Mouse (Mus musculus): Measurements from ENCODE around the gene Lrrn1.
A peak's percentile ranks its signal among the peaks of the same experiment; 100 is the strongest.

Lrrn1 gene

DNA sequence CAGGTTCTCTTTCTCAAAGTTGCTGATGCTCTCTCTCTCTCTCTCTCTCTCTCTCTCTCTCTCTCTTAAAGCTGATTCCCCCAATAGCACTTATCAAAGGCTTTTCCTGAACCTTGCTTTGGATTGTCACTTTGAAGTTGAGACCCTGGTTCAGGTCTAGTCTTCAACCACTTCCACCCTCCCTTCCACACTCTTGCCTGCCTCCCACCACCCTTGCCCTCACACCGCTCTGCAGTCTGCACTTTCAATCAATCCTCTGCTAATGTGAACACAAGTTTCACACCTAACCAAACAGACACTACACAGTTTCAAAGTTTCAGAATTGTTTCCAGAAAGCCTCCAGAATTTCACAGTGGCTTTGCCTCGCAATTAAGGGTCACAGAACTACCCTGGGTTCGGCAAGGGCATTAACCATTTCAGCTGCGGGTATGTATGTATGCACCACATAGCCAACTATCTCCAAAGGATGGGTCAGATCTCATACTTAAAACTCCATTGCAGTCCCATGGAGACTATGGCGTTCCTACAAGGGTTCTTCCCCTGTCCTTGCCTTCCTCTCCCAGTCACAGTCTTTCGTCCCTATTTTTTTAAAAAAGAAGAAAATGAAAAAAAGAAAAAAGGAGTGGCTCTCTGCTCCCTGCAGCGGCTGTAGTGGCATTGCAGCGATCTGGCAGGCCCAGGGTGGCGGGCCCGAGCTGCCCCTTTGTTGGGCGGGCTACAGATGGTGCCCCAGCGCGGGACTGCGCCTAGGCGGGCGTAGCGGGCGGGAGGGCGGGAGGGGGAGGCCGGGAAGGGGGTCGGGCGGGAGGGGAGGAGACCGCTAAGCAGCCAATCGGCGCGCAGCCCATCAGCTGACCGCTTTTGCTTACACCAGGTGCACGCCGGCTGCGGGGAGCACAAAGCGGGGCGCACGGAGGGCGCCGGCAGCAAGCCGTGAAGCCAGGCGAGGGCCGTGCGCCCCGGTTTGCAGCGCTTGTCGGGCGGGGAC lies at the start of gene Lrrn1:
TSS of gene Lrrn1 (plus strand) at position 892 of the 988 bp plus-strand sequence.
- peak; percentile 73 for DNase-seq (ENCODE audit: low read depth, low spot score)

DNA sequence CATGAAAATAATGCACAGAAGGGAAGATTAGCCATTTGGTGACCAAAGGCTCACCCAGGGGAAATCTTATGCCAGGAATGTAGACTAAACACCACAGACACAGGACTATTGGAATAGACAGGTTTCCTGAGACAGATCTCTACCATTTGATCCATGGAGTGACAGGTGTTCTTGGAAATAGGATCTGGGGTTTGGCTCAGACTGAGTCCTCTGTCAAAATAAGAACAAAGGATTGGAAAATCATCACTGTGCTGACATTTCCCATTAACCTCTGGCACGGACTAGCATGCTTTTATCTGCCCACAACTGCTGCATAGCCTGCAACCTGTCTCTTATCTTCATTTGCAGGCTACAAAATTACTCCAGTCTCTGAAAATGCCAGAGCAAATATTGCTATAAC lies 35.1 kb upstream of the Lrrn1 start:
- no peak for DNase-seq (ENCODE audit: low read depth, low spot score)

DNA sequence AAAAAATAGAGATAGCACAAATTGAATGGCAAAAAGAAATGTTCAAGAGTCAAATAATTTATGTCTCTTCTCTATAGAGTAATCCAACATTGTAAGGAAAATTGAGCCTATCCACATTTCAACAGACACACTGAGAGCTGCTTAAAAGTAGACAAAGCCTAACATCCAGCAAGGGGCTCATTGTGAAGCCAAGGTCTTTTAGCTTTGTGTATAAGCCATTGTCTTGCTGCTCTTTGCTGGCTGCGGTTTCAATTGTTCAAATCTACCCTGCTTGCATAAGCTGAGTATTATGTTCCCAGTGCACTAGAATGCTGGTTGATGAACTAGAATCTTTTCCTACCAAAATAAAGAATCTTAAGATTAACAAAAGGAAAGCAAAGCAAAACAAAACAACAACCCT lies 33.7 kb upstream of the Lrrn1 start:
- no peak for DNase-seq (ENCODE audit: low read depth, low spot score)

- peak; percentile 54 for DNase-seq (ENCODE audit: low read depth, low spot score)
Measured at GRCm38 (mm10) chr6:107513716-107514115, 15.9 kb upstream of the Lrrn1 start.

GRCm38 (mm10) chr6:107523953-107524352 lies 5.6 kb upstream of the Lrrn1 start:
- no peak for DNase-seq (ENCODE audit: low read depth, low spot score)

DNA sequence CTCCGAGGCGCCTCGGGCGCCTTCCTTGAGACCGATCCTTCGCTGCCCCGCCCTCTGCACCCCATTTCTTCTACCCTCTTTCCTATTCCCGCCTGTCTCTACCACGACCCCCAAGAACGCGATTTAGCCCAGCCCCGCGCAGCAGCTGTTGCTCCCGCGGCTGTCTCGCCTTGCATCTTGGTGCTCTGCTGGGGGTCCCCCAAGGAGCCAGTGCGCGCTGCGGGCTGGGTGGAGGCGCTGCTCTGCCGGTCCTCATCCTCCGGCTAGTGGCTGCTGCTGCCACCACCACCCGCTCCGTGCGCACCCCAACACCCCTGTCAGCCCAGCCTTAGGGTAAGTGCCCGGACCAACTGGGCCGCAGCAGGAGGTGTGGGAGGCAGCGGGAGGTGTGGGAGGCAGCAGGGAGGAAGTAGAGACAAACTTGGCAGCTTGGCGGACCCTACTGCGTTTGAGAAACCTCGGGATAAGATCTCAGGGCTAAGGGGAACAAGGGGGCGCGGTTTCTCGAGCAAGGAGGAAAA lies 403 bp downstream of the Lrrn1 start:
- DNase-seq (ENCODE audit: low read depth, low spot score) = no peak

- DNase-seq (ENCODE audit: low read depth, low spot score) = no peak
Measured at GRCm38 (mm10) chr6:107530621-107531285, 1.2 kb downstream of the Lrrn1 start.

- DNase-seq (ENCODE audit: low read depth, low spot score) = no peak
Measured at GRCm38 (mm10) chr6:107531526-107532080, 2.0 kb downstream of the Lrrn1 start.

- no peak for DNase-seq (ENCODE audit: low read depth, low spot score)
Measured at GRCm38 (mm10) chr6:107534533-107534932, 5.0 kb downstream of the Lrrn1 start.

DNA sequence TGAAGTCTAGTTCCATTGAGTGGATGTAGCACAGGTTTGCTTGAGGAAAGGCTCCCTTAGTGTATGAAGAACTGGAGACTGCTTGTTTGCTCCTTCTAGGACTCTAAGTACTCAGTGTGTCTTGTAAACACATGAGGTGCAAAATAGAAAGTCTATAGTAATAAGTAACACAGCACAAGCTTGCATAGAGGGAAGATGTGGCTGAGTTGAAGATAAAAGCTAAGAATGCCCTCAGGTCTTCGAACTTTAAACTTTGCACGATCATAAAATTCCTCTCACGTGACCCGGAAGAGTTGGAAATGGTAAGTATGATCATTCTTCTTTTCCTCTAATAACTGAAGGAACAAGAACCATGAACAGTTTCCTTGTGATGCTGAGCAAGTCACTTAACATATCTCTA lies 7.1 kb downstream of the Lrrn1 start:
- DNase-seq (ENCODE audit: low read depth, low spot score) = no peak

DNA sequence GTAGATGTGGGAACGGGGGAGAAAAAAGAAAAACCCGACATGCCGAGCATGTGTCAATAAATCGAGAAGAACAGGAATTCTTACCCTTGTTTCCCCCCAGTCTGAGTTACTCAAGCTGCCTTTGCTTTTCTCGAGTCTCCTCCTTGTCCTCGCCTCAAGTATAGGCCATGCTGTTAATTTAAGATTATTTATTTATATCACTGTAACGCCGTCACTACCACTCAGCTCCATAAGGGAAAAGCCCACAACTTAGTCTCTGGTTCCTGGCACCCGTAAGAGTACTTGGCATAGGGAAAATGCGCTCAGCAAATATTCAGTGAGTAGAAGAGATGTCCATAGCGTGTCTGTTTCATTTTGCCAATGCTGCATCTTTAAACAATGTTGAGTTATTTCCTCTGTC lies 11.7 kb downstream of the Lrrn1 start:
- peak; percentile 67 for DNase-seq (ENCODE audit: low read depth, low spot score)

DNA sequence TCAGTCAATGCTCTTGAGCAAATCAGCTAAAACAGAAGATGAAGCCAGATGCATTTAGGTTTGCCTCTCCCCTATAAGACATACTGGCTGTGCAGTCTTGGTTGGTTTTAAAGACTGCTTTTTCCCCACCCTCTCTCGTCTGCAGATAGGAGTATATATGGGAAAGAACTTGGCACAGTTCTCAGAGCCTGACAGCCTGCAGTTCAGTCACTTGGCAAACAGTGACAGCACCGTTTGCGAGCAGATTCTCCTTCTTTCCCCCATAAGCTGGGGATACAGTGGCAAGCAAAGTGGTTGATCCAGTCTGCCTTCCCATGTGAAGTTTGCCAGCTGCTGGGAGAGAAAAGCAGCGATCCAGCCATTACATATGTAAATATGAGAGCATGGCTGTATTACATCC lies 12.3 kb downstream of the Lrrn1 start:
- no peak for DNase-seq (ENCODE audit: low read depth, low spot score)

GRCm38 (mm10) chr6:107546272-107546671 lies 16.7 kb downstream of the Lrrn1 start:
- no peak for DNase-seq (ENCODE audit: low read depth, low spot score)

- no peak for DNase-seq (ENCODE audit: low read depth, low spot score)
Measured at GRCm38 (mm10) chr6:107552511-107552910, 22.9 kb downstream of the Lrrn1 start.

DNA sequence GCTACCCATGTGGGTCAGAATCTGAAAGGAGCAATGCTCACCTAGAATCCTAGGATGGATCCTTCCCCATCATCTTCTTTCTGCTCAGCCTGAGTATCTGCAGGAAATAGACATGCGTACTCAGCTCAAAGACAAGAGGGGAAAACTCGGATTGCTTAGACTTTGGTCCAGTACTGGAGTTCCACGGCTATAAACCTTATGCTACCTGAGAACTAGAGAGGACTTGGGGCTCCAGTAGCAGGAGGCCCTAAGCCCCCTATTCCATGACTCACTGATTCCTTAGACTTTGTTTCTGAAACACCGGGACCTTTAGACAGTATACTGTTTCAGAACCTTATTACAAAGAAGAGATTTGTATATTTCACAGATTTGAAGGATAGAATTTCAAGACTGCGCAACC lies 25.8 kb downstream of the Lrrn1 start:
- DNase-seq (ENCODE audit: low read depth, low spot score) = no peak

DNA sequence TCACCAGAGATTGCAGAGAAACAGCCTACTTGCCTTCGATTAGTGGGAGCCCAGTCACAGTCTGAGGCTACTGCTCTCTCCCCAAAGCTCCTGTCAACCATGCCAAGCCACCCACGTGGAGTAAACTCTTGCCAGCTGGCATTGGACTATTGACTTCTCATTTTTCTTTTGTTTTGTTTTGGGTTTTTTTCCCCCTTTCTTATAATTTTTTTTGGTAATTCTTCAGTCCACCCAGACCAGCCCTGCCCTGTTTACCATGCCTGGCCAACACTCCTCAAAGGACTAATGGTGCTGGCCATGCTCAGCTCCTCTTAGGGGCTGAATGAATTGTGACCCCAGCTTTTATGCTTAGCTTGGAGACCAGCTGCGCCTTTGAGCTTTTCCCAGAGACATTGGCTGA lies 27.4 kb downstream of the Lrrn1 start:
- DNase-seq (ENCODE audit: low read depth, low spot score) = peak; percentile 22

GRCm38 (mm10) chr6:107557806-107558205 lies 28.2 kb downstream of the Lrrn1 start:
- DNase-seq (ENCODE audit: low read depth, low spot score) = no peak

DNA sequence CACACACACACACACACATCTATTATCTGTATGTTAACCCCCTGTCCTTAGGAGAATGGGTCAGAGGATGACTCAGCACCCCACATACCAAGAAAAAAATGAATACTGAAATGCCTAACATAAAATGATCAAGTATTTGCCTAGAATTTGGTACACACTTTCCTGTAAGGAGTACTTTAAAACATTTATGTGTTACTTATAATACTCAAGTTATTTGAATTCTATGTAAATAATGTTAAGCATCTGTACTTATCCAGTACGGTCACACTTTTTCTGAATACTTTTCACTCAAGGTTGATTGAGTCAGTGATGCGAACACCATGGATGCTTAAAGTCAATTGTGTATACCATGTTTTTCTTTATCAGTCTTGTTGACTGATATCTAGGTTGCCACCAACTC lies 32.7 kb downstream of the Lrrn1 start:
- DNase-seq (ENCODE audit: low read depth, low spot score) = no peak

DNA sequence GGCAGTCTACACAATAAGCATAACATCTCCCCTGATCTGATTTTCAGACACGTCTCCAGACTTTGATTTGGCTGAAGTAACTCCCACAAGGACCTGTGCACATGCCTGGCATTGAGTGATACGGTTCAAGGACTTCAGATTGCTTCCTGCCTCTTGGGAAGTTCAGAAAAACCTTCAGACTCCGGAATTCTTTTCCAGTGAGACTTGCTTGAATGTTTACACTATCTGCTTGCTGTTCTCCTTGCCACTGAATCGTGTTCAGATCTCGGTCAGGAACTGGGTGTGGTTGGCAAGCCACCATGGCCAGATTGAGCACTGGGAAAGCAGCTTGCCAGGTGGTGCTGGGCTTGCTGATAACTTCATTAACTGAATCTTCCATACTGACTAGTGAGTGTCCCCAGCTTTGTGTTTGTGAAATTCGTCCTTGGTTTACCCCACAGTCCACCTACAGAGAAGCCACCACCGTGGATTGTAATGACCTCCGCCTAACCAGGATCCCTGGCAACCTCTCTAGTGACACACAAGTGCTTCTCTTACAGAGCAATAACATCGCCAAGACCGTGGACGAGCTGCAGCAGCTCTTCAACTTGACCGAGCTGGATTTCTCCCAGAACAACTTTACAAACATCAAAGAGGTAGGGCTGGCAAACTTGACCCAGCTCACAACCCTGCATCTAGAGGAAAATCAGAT lies 37.5 kb downstream of the Lrrn1 start:
- no peak for DNase-seq (ENCODE audit: low read depth, low spot score)

DNA sequence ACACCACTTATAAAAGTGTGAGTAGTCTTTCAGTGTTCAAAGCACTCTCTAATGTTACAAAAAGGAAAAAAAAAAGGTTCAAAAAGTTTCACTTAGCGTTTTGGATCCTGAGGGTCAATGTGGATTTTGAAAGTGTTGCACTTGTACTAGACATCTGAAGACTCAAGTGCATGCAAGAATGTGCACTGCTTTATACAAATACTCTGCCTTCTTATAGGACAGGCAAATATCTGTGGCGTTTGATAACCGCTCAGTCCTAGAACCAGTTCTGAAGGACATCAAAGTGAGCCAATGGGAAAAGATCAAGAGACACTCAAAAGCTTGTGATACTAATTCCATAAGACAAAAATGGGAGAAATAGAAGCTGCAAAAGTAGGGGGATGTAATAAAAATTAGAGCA lies 45.0 kb downstream of the Lrrn1 start:
- DNase-seq (ENCODE audit: low read depth, low spot score) = no peak

GRCm38 (mm10) chr6:107575405-107575804 lies 45.8 kb downstream of the Lrrn1 start:
- DNase-seq (ENCODE audit: low read depth, low spot score) = no peak

- DNase-seq (ENCODE audit: low read depth, low spot score) = no peak
Measured at GRCm38 (mm10) chr6:107577309-107577708, 47.7 kb downstream of the Lrrn1 start.
